Mouse (Mus musculus) kidney, adult 2 months (tissue): ENCODE data around the gene Prss48. TPM values are rescaled to one million over a fixed set of nuclear protein-coding genes. Genes with fewer than 3 reads are reported as not detected.

ENCODE experiments used
- DNase-seq: peaks from one replicate; pipeline ENCODE4 v3.0.0; 2021
- H3K27ac ChIP-seq: fragments of 200-500 bp; 2 replicates; pipeline ENCODE4 v1.5.1; 2012; ENCODE audit warnings: low read depth, low read length, control low read depth, inconsistent platforms; ENCODE audit not compliant: insufficient read depth
- H3K27me3 ChIP-seq: fragments of 200-500 bp; replicated peaks from 2 replicates; pipeline ENCODE4 v1.6.1; 2012; ENCODE audit warnings: mild to moderate bottlenecking, moderate library complexity, low read length, inconsistent platforms; ENCODE audit not compliant: control insufficient read depth, insufficient read depth
- H3K36me3 ChIP-seq: fragments of 200-500 bp; 2 replicates; pipeline ENCODE4 v1.6.1; 2012; ENCODE audit warnings: mild to moderate bottlenecking, moderate library complexity, low read length, inconsistent platforms; ENCODE audit not compliant: control insufficient read depth, insufficient read depth
- H3K4me1 ChIP-seq: fragments of 200-500 bp; 2 replicates; pipeline ENCODE4 v1.6.1; 2011; ENCODE audit warnings: low read length; ENCODE audit not compliant: control insufficient read depth, insufficient read depth
- H3K4me3 ChIP-seq: fragments of 200-500 bp; 2 replicates; pipeline ENCODE4 v1.5.1; 2011; ENCODE audit warnings: mild to moderate bottlenecking, low read depth, low read length, control low read depth; ENCODE audit not compliant: insufficient read depth
- CTCF ChIP-seq: fragments of 200-500 bp; conservative IDR thresholded peaks from 2 replicates; pipeline ENCODE4 v1.5.1; 2011; ENCODE audit warnings: low read depth, mild to moderate bottlenecking, control low read depth, low read length, moderate library complexity, mixed read lengths; ENCODE audit not compliant: insufficient read depth, insufficient read length
- POLR2A ChIP-seq: fragments of 200-500 bp; IDR thresholded peaks from one replicate; pipeline ENCODE4 v1.6.1; 2011; ENCODE audit warnings: low read depth, low read length, control low read depth
- WGBS: fragments of 180-500 bp; shearing (Covaris S2); methylation state at CpG from one replicate; pipeline ENCODE4 v1.1.7; 2018; 5-methylcytosine and 5-hydroxymethylcytosine counted together
- polyA plus RNA-seq: library from polyadenylated mRNA; depleted of rRNA; stranded (reverse); fragments of >200 nt; gene quantifications from 2 replicates; pipeline ENCODE4 v1.2.3, GENCODE M21; 2012

The Prss48 gene
- polyA plus RNA-seq, 1 experiment, result not detected

GRCm38 (mm10) chr3:85970742-85971598 is 31.3 kb downstream of the Prss48 start, which contains the start of gene Sh3d19:
Sh3d19 (plus strand) TSS chr3:85971109.
- TF ChIP-seq CTCF (no peak), POLR2A (peak; percentile 44)
- Histone ChIP-seq H3K4me1 (peaks cover 13% of the 10 kb centered on the region; the same call in 1 of the 2 replicates), H3K27ac (peak within 1 kb of the TSS; percentile 75), H3K4me3 (peak within 1 kb of the TSS; percentile 98), H3K36me3 (no peaks in the 10 kb centered on the region), H3K27me3 (no peaks in the 10 kb centered on the region)
- WGBS, result 1% methylated on average over 72 of the region's 73 CpGs
- DNase-seq, result peak; percentile 92

- 91% methylated on average over 8 of the region's 8 CpGs for WGBS
- no peaks in the 10 kb centered on the region for H3K27me3 ChIP-seq
- H3K4me3 ChIP-seq, result no peak overlapping the region
- peaks cover 6% of the 10 kb centered on the region; the same call in 1 of the 2 replicates for H3K4me1 ChIP-seq
- H3K27ac ChIP-seq, result no peak overlapping the region
- DNase-seq, result no peak
- H3K36me3 ChIP-seq, result no peaks in the 10 kb centered on the region
- TF ChIP-seq POLR2A (no peak), CTCF (no peak)
Measured at GRCm38 (mm10) chr3:85969040-85969439, 33.3 kb downstream of the Prss48 start.

- Histone ChIP-seq H3K4me1 (no peaks in the 10 kb centered on the region; the same call in 1 of the 2 replicates), H3K27ac (no peak overlapping the region), H3K27me3 (no peaks in the 10 kb centered on the region), H3K36me3 (no peaks in the 10 kb centered on the region), H3K4me3 (no peak overlapping the region)
- TF ChIP-seq POLR2A (no peak), CTCF (no peak)
- no peak for DNase-seq
- 81% methylated on average over 4 of the region's 4 CpGs for WGBS
Measured at GRCm38 (mm10) chr3:85965479-85965878, 36.8 kb downstream of the Prss48 start.

GRCm38 (mm10) chr3:85961134-85961533 is 41.2 kb downstream of the Prss48 start:
- 36% methylated on average over 5 of the region's 5 CpGs for WGBS
- Histone ChIP-seq H3K4me1 (no peaks in the 10 kb centered on the region), H3K4me3 (no peak overlapping the region), H3K27me3 (no peaks in the 10 kb centered on the region), H3K27ac (no peak overlapping the region), H3K36me3 (no peaks in the 10 kb centered on the region)
- TF ChIP-seq CTCF, result no peak
- no peak for TF ChIP-seq POLR2A
- no peak for DNase-seq

GRCm38 (mm10) chr3:85959669-85960068 is 42.6 kb downstream of the Prss48 start:
- no peaks in the 10 kb centered on the region for H3K4me1 ChIP-seq
- WGBS, result 100% methylated on average over 1 of the region's 1 CpGs
- H3K27ac ChIP-seq, result no peak overlapping the region
- DNase-seq, result no peak
- H3K4me3 ChIP-seq, result no peak overlapping the region
- TF ChIP-seq CTCF (no peak), POLR2A (no peak)
- H3K27me3 ChIP-seq, result no peaks in the 10 kb centered on the region
- no peaks in the 10 kb centered on the region for H3K36me3 ChIP-seq

GRCm38 (mm10) chr3:85955704-85956103 is 46.6 kb downstream of the Prss48 start:
- Histone ChIP-seq H3K27ac (no peak overlapping the region), H3K36me3 (no peaks in the 10 kb centered on the region), H3K4me1 (no peaks in the 10 kb centered on the region), H3K4me3 (no peak overlapping the region), H3K27me3 (no peaks in the 10 kb centered on the region)
- 89% methylated on average over 5 of the region's 5 CpGs for WGBS
- no peak for TF ChIP-seq CTCF
- TF ChIP-seq POLR2A, result no peak
- no peak for DNase-seq

- Histone ChIP-seq H3K4me3 (no peak overlapping the region), H3K27ac (no peak overlapping the region), H3K4me1 (no peaks in the 10 kb centered on the region), H3K36me3 (no peaks in the 10 kb centered on the region), H3K27me3 (no peaks in the 10 kb centered on the region)
- WGBS, result 95% methylated on average over 9 of the region's 9 CpGs
- no peak for DNase-seq
- TF ChIP-seq CTCF (no peak), POLR2A (no peak)
Measured at GRCm38 (mm10) chr3:85955269-85955668, 47.0 kb downstream of the Prss48 start.
